Mouse (Mus musculus) spleen, postnatal 14 days (tissue): Measurements from ENCODE around the gene Nol8.

Experiments used
- DNase-seq, 2 experiments: peaks; one replicate each; pipeline ENCODE4 v3.0.0; 2021 to 2022; ENCODE audit warnings: low spot score in 2 of 2

Gene Nol8

GRCm38 (mm10) chr13:49684266-49684665, 31.4 kb downstream of the Nol8 start:
- no peak for DNase-seq

GRCm38 (mm10) chr13:49691056-49691455, 38.2 kb downstream of the Nol8 start:
- no peak for DNase-seq

- DNase-seq, result no peak
These were observed 50.4 kb downstream of the Nol8 start for GRCm38 (mm10) chr13:49703216-49703779.

GRCm38 (mm10) chr13:49706032-49706690, 53.3 kb downstream of the Nol8 start:
- no peak for DNase-seq

- no peak for DNase-seq
These were observed 55.4 kb downstream of the Nol8 start for GRCm38 (mm10) chr13:49708311-49708710.

- DNase-seq, result no peak
These were observed 59.3 kb downstream of the Nol8 start for GRCm38 (mm10) chr13:49712047-49712721.

- DNase-seq, result no peak
These were observed 66.4 kb downstream of the Nol8 start for GRCm38 (mm10) chr13:49719310-49719709.
